Mouse (Mus musculus): Measurements from ENCODE around the gene Usp6nl.

DNA sequence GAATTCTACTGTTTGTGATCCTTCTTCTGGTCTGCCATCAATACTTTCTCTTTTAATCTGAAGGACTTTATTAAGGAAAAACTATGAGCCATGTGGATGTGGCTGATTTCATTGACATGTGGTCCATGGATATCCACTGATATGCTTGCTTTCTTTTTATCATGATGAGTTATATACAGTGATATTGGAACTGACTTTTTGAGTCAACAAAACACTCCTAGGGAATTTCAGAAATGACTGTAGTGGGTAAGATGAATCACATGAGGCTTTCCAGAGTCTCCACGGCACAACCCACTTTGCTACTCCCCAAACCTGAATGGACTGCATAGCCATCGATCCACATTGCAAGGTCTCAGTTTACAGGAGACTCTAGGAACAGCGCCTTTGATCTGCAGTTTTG is 2.3 kb upstream of the Usp6nl start:
- TF ChIP-seq BHLHE40 (IDR thresholded peaks at IDR 0.05; ENCODE audit: borderline replicate concordance, low read depth, low read length) (no peak), GATA1 (IDR thresholded peaks at IDR 0.05; ENCODE audit: low read depth, low read length) (no peak), EP300 (IDR thresholded peaks at IDR 0.05; ENCODE audit: low read depth in 1 of 2, low read length in 2 of 2) (no peak), CTCF (IDR thresholded peaks at IDR 0.05 in 2 of 3, conservative IDR thresholded peaks at IDR 0.05 in 1 of 3; ENCODE audit: control insufficient read depth in 1 of 3, insufficient read depth in 1 of 3, low read depth in 2 of 3, low read length in 3 of 3, poor library complexity in 1 of 3, severe bottlenecking in 1 of 3) (no peak), JUND (IDR thresholded peaks at IDR 0.05; ENCODE audit: low read depth, low read length) (no peak), UBTF (IDR thresholded peaks at IDR 0.05; ENCODE audit: borderline replicate concordance, insufficient read depth, low read depth, low read length) (no peak), USF1 (IDR thresholded peaks at IDR 0.05; ENCODE audit: low read depth, low read length) (no peak), CHD2 (IDR thresholded peaks at IDR 0.05; ENCODE audit: low read length) (no peak), MYB (IDR thresholded peaks at IDR 0.05; ENCODE audit: low read depth, low read length) (no peak), MAX (IDR thresholded peaks at IDR 0.05; ENCODE audit: low read length) (no peak), TCF12 (IDR thresholded peaks at IDR 0.05; ENCODE audit: low read depth, low read length) (no peak), POLR2AphosphoS2 (IDR thresholded peaks at IDR 0.05; ENCODE audit: low read length) (no peak)
